Mouse (Mus musculus): Measurements from ENCODE around the gene Arhgap15.

DNA sequence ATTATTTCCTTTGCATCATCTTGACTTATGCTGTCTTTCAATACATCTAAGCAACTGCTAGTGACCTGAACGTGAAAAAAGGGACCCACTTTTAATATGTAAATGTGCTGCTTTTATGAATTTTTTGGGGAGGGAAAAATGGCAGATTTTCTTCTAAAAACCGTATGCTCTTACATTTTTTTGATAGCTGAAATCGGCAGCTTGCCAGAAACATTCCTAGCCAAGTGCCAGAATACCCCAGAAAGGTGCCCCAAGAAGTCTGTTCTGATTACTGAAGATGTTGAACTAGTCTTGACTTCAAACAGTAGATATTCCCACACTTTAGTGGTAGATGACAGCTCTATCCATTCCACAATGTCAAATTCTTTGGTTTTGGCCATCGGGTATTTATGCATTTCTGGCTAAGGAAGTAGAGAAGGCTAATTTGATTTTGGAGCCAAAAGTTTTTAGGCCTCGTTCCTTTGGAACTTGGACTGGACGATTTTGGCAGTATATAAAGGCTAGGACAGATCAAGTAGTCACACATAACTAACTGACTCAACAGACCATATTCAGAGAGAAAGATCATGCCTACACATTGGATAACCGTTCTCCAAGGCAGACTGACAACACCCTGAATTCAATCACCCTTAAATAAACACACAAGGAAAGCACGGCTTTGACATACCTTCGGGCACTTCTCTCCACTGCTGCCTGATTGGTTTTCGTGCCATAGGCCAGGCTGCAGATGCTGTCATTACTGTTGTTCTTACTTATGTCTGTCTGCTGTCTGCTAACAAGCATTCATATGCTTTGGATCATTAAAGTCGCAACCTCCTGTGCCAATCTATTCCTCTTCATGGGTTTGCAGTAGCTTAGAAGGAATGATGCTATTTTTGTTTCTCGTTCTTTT is 67.5 kb downstream of the Arhgap15 start:
- TF ChIP-seq CTCF (IDR thresholded peaks at IDR 0.05; ENCODE audit: borderline replicate concordance, control insufficient read depth, extremely low read depth, insufficient read depth, low read length, poor library complexity) (no peak), POLR2A (IDR thresholded peaks at IDR 0.05; ENCODE audit: control insufficient read depth, extremely low read depth, insufficient read depth, low read length, poor library complexity) (no peak)
